Mouse (Mus musculus) retina, postnatal 1 day (tissue): ENCODE measurements around the gene Gm21900.
"Not testable (repeated sequence)": the region's sequence is repeated elsewhere in the genome, so short reads cannot be mapped to it uniquely, and the experiment has no call there.

Source experiments
- DNase-seq: peaks from one replicate; pipeline ENCODE4 v3.0.0-alpha.2; 2012

The Gm21900 gene

GRCm38 (mm10) chrY:10616061-10616460 lies at the start of gene Gm21900:
TSS of gene Gm21900 (plus strand) at chrY:10616361.
- not testable (repeated sequence) for DNase-seq

DNA sequence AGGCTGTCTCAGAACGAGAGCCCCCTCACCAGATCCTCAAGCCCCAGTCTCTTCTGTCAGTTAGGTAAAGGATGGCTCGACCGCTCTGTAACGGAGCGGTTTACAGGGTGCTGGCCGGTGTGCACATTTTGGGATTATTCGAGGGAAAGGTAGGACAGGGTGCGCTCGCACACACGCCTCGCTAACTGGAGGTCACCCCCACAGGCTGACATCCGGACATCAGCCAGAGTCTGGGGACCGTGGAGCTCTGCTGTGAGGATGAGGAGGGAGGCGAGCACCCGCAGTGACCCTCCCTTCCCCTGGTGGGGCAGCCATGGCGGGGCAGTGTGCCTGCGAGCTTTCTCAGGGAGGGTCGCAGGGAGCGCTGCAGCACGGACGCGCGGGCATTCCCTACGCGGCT lies 27.4 kb downstream of the Gm21900 start:
- not testable (repeated sequence) for DNase-seq
